Mouse (Mus musculus) bone marrow, adult 2 months (tissue): ENCODE measurements around the gene Ppm1l.

Source experiments
- CTCF ChIP-seq: fragments of 200-500 bp; IDR thresholded peaks from 2 replicates; pipeline ENCODE4 v1.5.1; 2011; ENCODE audit warnings: low read length, control low read depth; ENCODE audit not compliant: control insufficient read depth, insufficient read depth
- POLR2A ChIP-seq: fragments of 200-500 bp; IDR thresholded peaks from 2 replicates; pipeline ENCODE4 v1.6.1; 2011; ENCODE audit warnings: low read depth, mild to moderate bottlenecking, control low read depth, low read length, borderline replicate concordance; ENCODE audit not compliant: control insufficient read depth

- TF ChIP-seq POLR2A (no peak), CTCF (no peak)
These were observed 76.4 kb downstream of the Ppm1l start for GRCm38 (mm10) chr3:69393079-69393478.
